ENCODE assay signal across 21 mouse cellular contexts in the genomic region with DNA sequence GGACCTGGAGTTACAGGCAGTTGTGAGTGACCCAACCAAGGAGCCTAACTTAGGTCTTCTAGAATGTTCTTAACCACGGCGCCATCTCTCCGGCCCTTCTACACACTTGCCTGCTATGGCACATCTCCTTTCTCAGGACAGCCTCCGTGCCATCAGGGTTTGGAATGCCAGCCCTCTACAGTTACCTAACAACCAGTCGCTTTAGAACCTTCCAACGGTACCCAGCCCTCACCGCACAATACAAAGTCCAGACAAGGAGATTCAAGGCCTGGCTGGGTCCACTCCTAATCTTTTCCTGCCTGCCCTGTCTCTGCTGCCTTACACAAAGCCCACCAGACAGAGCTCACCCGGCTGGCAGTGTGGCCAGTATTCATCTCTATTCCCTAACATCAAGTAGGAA.
DNase-seq lines count a peak whose midpoint lies in the region; ATAC-seq and TF ChIP-seq lines count a peak whose summit lies in the region.
"Had no signal": no experiment of that assay in that cellular context is flagged by ENCODE, and none has a peak within 500 bp of the region (broad histone marks: within the 10 kb centered on the region; RNA-seq: fewer than 3 reads in every experiment).

No protein-coding gene starts in this region.

- TF ChIP-seq POLR2A in kidney, adult 2 months (IDR thresholded peaks at IDR 0.05; ENCODE audit: low read depth, low read length): no peak

- DNase-seq in heart, postnatal 4 days: no peak
- peak; percentile 76 for DNase-seq in kidney, adult 2 months
- no peak for DNase-seq in liver, embryonic 11.5 days (ENCODE audit: low spot score)
- no peak for DNase-seq in liver
- DNase-seq in right cerebral cortex, postnatal 36 days (ENCODE audit: low spot score in 2 of 2): no peak
- DNase-seq: adrenal gland, postnatal 25 days; cerebellum, adult 11-12 months; cerebellum, postnatal 25 days; embryo, embryonic 11 days; forebrain, postnatal 0 days; layer of hippocampus, postnatal 36 days; liver, embryonic 13.5 days; right cerebral cortex, postnatal 25 days had no signal

- H3K9me3 ChIP-seq in heart, embryonic 11.5 days (replicated peaks; ENCODE audit: control insufficient read depth, low read length): no peaks in the 10 kb centered on the region
- H3K9me3 ChIP-seq in kidney, embryonic 14.5 days (ENCODE audit: control insufficient read depth, low read length): no peaks in the 10 kb centered on the region
- no peaks in the 10 kb centered on the region for H3K9me3 ChIP-seq in liver, embryonic 11.5 days (ENCODE audit: control insufficient read depth, low read length)
- H3K9me3 ChIP-seq in liver, embryonic 12.5 days (replicated peaks): no peaks in the 10 kb centered on the region
- H3K9me3 ChIP-seq: hindbrain, embryonic 12.5 days; liver, embryonic 13.5 days; lung, embryonic 15.5 days; stomach, embryonic 15.5 days had no signal

- no peak for ATAC-seq in heart, embryonic 11.5 days (replicated peaks; ENCODE audit: insufficient number of reproducible peaks, low FRiP score, low TSS enrichment)
- ATAC-seq in kidney, embryonic 14.5 days (ENCODE audit: low FRiP score, low TSS enrichment): no peak
- no peak for ATAC-seq in liver, embryonic 11.5 days (replicated peaks; ENCODE audit: low FRiP score)
- no peak for ATAC-seq in liver, embryonic 12.5 days
- ATAC-seq: forebrain, postnatal 0 days had no signal

- no peaks in the 10 kb centered on the region for H3K36me3 ChIP-seq in heart, embryonic 11.5 days (ENCODE audit: control insufficient read depth, insufficient read depth, low read length)
- H3K36me3 ChIP-seq in kidney, adult 2 months (ENCODE audit: control insufficient read depth, insufficient read depth, low read length): no peaks in the 10 kb centered on the region
- H3K36me3 ChIP-seq in kidney, embryonic 14.5 days (ENCODE audit: control insufficient read depth, insufficient read depth, low read length): no peaks in the 10 kb centered on the region
- no peaks in the 10 kb centered on the region for H3K36me3 ChIP-seq in liver, embryonic 11.5 days (ENCODE audit: control insufficient read depth, insufficient read depth, low read length)
- no peaks in the 10 kb centered on the region for H3K36me3 ChIP-seq in liver, embryonic 12.5 days
- H3K36me3 ChIP-seq: hindbrain, embryonic 12.5 days; liver, embryonic 13.5 days; lung, embryonic 15.5 days; stomach, embryonic 15.5 days had no signal

- peak overlapping the region; percentile 71; the same call in 1 of the 2 replicates for H3K27ac ChIP-seq in heart, embryonic 11.5 days (ENCODE audit: low read depth, low read length)
- peak overlapping the region; percentile 65 for H3K27ac ChIP-seq in kidney, adult 2 months (ENCODE audit: insufficient read depth, low read depth, low read length)
- no peak overlapping the region for H3K27ac ChIP-seq in kidney, embryonic 14.5 days (ENCODE audit: low read depth, low read length)
- H3K27ac ChIP-seq in liver, embryonic 11.5 days (ENCODE audit: low read depth, low read length): peak overlapping the region; percentile 28; the same call in 1 of the 2 replicates
- peak overlapping the region; percentile 5; the same call in 1 of the 2 replicates for H3K27ac ChIP-seq in liver, embryonic 12.5 days
- H3K27ac ChIP-seq: hindbrain, embryonic 12.5 days had no signal

- no peak overlapping the region for H3K9ac ChIP-seq in heart, embryonic 11.5 days (ENCODE audit: low read depth, low read length)
- no peak overlapping the region for H3K9ac ChIP-seq in kidney, embryonic 14.5 days (ENCODE audit: low read depth, low read length)
- H3K9ac ChIP-seq in liver, embryonic 11.5 days (ENCODE audit: low read depth, low read length): no peak overlapping the region
- no peak overlapping the region for H3K9ac ChIP-seq in liver, embryonic 12.5 days
- H3K9ac ChIP-seq: forebrain, postnatal 0 days; hindbrain, embryonic 12.5 days; liver, embryonic 13.5 days; lung, embryonic 15.5 days; stomach, embryonic 15.5 days had no signal

- H3K4me1 ChIP-seq in heart, embryonic 11.5 days (ENCODE audit: control insufficient read depth, insufficient read depth, low read length): peaks cover 48% of the 10 kb centered on the region
- H3K4me1 ChIP-seq in kidney, adult 2 months (ENCODE audit: control insufficient read depth, insufficient read depth, low read length): peaks cover 47% of the 10 kb centered on the region
- H3K4me1 ChIP-seq in kidney, embryonic 14.5 days (ENCODE audit: control insufficient read depth, insufficient read depth, low read length): peaks cover 19% of the 10 kb centered on the region; the same call in 1 of the 2 replicates
- H3K4me1 ChIP-seq in liver, embryonic 11.5 days (replicated peaks; ENCODE audit: control insufficient read depth, insufficient read depth, low read length): peaks cover 11% of the 10 kb centered on the region
- peaks cover 23% of the 10 kb centered on the region for H3K4me1 ChIP-seq in liver, embryonic 12.5 days

- no peak for TF ChIP-seq CTCF in kidney, adult 2 months (conservative IDR thresholded peaks at IDR 0.05; ENCODE audit: insufficient read depth, insufficient read length, low read depth, low read length)

- 79% methylated on average over 8 of the region's 8 CpGs for WGBS in heart, embryonic 11.5 days (ENCODE audit: insufficient replicate concordance)
- WGBS in kidney, adult 2 months: 67% methylated on average over 8 of the region's 8 CpGs
- WGBS in kidney, embryonic 14.5 days: 97% methylated on average over 8 of the region's 8 CpGs
- 90% methylated on average over 8 of the region's 8 CpGs for WGBS in liver, embryonic 11.5 days
- 82% methylated on average over 8 of the region's 8 CpGs for WGBS in liver, embryonic 12.5 days (ENCODE audit: insufficient replicate concordance)

- no peaks in the 10 kb centered on the region for H3K27me3 ChIP-seq in heart, embryonic 11.5 days (ENCODE audit: control insufficient read depth, insufficient read depth, low read length)
- H3K27me3 ChIP-seq in kidney, adult 2 months (replicated peaks; ENCODE audit: control insufficient read depth, insufficient read depth, low read length): no peaks in the 10 kb centered on the region
- no peaks in the 10 kb centered on the region for H3K27me3 ChIP-seq in kidney, embryonic 14.5 days (ENCODE audit: control insufficient read depth, insufficient read depth, low read length)
- no peaks in the 10 kb centered on the region for H3K27me3 ChIP-seq in liver, embryonic 11.5 days (replicated peaks; ENCODE audit: control insufficient read depth, insufficient read depth, low read length)
- no peaks in the 10 kb centered on the region for H3K27me3 ChIP-seq in liver, embryonic 12.5 days (replicated peaks)
- H3K27me3 ChIP-seq: hindbrain, embryonic 12.5 days; liver, embryonic 13.5 days; lung, embryonic 15.5 days; stomach, embryonic 15.5 days had no signal

- H3K4me2 ChIP-seq in heart, embryonic 11.5 days: no peak overlapping the region
- H3K4me2 ChIP-seq in kidney, embryonic 14.5 days (replicated peaks; ENCODE audit: low read depth, low read length): no peak overlapping the region
- no peak overlapping the region for H3K4me2 ChIP-seq in liver, embryonic 11.5 days
- no peak overlapping the region for H3K4me2 ChIP-seq in liver, embryonic 12.5 days
- H3K4me2 ChIP-seq: hindbrain, embryonic 12.5 days; liver, embryonic 13.5 days; midbrain, embryonic 11.5 days; stomach, embryonic 15.5 days had no signal

- H3K4me3 ChIP-seq in heart, embryonic 11.5 days (ENCODE audit: low read depth, low read length): no peak overlapping the region
- H3K4me3 ChIP-seq in kidney, adult 2 months (ENCODE audit: insufficient read depth, low read depth, low read length): no peak overlapping the region
- no peak overlapping the region for H3K4me3 ChIP-seq in kidney, embryonic 14.5 days (ENCODE audit: low read length)
- no peak overlapping the region for H3K4me3 ChIP-seq in liver, embryonic 11.5 days (ENCODE audit: low read depth, low read length)
- no peak overlapping the region for H3K4me3 ChIP-seq in liver, embryonic 12.5 days
- H3K4me3 ChIP-seq: hindbrain, embryonic 12.5 days; layer of hippocampus, adult 2 months; liver, embryonic 13.5 days; lung, embryonic 15.5 days; stomach, embryonic 15.5 days had no signal
